Mouse (Mus musculus): ENCODE results near the gene Lenep. TPM values are rescaled to one million over a fixed set of nuclear protein-coding genes. Genes with fewer than 3 reads are reported as not detected.

Gene Lenep
- total RNA-seq, 4 experiments from 2014 or later, result 2.8 TPM; not detected in 3

- peak; percentile 67 to 70 for DNase-seq (ENCODE audit: low spot score in 2 of 2)
Measured at GRCm38 (mm10) chr3:89391663-89392511, 10.7 kb downstream of the Lenep start.

GRCm38 (mm10) chr3:89390699-89391662 is 11.6 kb downstream of the Lenep start:
- no peak for DNase-seq (ENCODE audit: low spot score in 2 of 2)

GRCm38 (mm10) chr3:89390111-89390515 is 12.5 kb downstream of the Lenep start:
- DNase-seq (ENCODE audit: low spot score in 2 of 2), result peak; percentile 47 to 65

- DNase-seq (ENCODE audit: low spot score in 2 of 2), result no peak
Measured at GRCm38 (mm10) chr3:89388901-89389740, 13.5 kb downstream of the Lenep start.

GRCm38 (mm10) chr3:89388134-89388881 is 14.3 kb downstream of the Lenep start:
- DNase-seq (ENCODE audit: low spot score in 2 of 2), result peak; percentile 61 to 84

GRCm38 (mm10) chr3:89387632-89388031 is 15.0 kb downstream of the Lenep start:
- peak in 1 of 2 experiments; percentile 43 for DNase-seq (ENCODE audit: low spot score in 2 of 2)

GRCm38 (mm10) chr3:89386438-89387420 is 15.9 kb downstream of the Lenep start:
- DNase-seq (ENCODE audit: low spot score in 2 of 2), result peak in 1 of 2 experiments; percentile 53

- no peak for DNase-seq (ENCODE audit: low spot score in 2 of 2)
Measured at GRCm38 (mm10) chr3:89385451-89385850, 17.1 kb downstream of the Lenep start.

GRCm38 (mm10) chr3:89384331-89385076 is 18.1 kb downstream of the Lenep start:
- DNase-seq (ENCODE audit: low spot score in 2 of 2), result no peak

- DNase-seq (ENCODE audit: low spot score in 2 of 2), result no peak
Measured at GRCm38 (mm10) chr3:89383651-89384255, 18.8 kb downstream of the Lenep start.

- DNase-seq (ENCODE audit: low spot score in 2 of 2), result no peak
Measured at GRCm38 (mm10) chr3:89382950-89383349, 19.6 kb downstream of the Lenep start.

- DNase-seq (ENCODE audit: low spot score in 2 of 2), result no peak
Measured at GRCm38 (mm10) chr3:89382033-89382882, 20.3 kb downstream of the Lenep start.

GRCm38 (mm10) chr3:89381233-89381632 is 21.4 kb downstream of the Lenep start:
- DNase-seq (ENCODE audit: low spot score in 2 of 2), result no peak

GRCm38 (mm10) chr3:89380711-89381110 is 21.9 kb downstream of the Lenep start:
- no peak for DNase-seq (ENCODE audit: low spot score in 2 of 2)

GRCm38 (mm10) chr3:89380291-89380690 is 22.3 kb downstream of the Lenep start:
- DNase-seq (ENCODE audit: low spot score in 2 of 2), result no peak

GRCm38 (mm10) chr3:89379388-89380131 is 23.0 kb downstream of the Lenep start:
- DNase-seq (ENCODE audit: low spot score in 2 of 2), result no peak
